Mouse (Mus musculus) embryonic fibroblast, embryonic 13.5 days (primary cell): ENCODE data around the gene Chmp6.

Experiments
- CTCF ChIP-seq: IDR thresholded peaks from 2 replicates; pipeline ENCODE4 v1.5.1; 2011; ENCODE audit warnings: mild to moderate bottlenecking, control low read depth, low read length, moderate library complexity, borderline replicate concordance; ENCODE audit not compliant: insufficient read depth
- POLR2A ChIP-seq: IDR thresholded peaks from 2 replicates; pipeline ENCODE4 v1.6.1; 2011; ENCODE audit warnings: low read depth, mild to moderate bottlenecking, control low read depth, low read length, moderate library complexity

- TF ChIP-seq POLR2A (no peak), CTCF (no peak)
Measured at GRCm38 (mm10) chr11:119915666-119916065, 2.4 kb downstream of the Chmp6 start.
